Mouse (Mus musculus): ENCODE measurements around the gene Fzd4.

The Fzd4 gene

GRCm38 (mm10) chr7:89404081-89404733, at the start of gene Fzd4, which contains the start of gene Tmem135:
Gene Fzd4, plus strand, starts transcription at chr7:89404355.
Gene Tmem135, minus strand, starts transcription at chr7:89404222.
- DNase-seq, result peak; percentile 89

GRCm38 (mm10) chr7:89355519-89356255, 48.5 kb upstream of the Fzd4 start:
- DNase-seq, result no peak

DNA sequence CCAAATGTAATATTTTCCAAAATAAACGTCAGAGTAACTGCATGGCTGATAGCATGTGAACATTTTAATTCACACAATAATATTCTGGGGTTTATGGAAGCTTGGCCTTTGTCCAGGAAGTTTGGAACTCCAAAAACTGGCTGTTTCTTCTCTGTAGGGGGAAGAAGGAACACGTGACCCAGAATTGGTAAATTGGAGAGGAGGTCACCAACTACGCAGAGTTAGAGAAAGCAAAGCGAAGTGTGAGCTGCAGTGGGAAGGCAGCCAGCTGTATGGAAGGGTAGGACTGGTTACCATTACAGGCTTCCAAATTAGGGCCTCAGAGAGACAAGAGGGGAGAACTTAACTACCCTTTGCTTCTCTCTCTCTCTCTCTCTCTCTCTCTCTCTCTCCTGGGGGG, 47.8 kb upstream of the Fzd4 start:
- no peak for DNase-seq

DNA sequence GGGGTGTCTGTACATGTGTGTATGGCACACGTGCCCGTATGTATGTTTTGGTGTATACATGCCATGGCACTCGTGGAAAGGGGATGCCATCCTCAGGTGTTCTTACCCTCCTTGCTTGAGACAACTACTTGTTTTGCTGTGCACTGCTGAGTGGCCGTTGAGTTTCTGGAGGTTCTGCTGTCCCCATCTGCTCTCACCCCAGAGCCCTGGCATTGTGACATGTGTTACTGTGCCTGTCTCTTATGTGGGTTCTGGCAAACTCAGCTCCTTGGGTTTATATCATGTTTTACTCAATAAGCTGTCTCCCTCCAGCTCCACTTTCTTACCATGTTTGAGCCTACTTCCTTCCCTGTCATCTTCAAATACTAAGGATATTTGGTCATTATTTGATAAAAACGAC, 40.2 kb upstream of the Fzd4 start:
- no peak for DNase-seq

DNA sequence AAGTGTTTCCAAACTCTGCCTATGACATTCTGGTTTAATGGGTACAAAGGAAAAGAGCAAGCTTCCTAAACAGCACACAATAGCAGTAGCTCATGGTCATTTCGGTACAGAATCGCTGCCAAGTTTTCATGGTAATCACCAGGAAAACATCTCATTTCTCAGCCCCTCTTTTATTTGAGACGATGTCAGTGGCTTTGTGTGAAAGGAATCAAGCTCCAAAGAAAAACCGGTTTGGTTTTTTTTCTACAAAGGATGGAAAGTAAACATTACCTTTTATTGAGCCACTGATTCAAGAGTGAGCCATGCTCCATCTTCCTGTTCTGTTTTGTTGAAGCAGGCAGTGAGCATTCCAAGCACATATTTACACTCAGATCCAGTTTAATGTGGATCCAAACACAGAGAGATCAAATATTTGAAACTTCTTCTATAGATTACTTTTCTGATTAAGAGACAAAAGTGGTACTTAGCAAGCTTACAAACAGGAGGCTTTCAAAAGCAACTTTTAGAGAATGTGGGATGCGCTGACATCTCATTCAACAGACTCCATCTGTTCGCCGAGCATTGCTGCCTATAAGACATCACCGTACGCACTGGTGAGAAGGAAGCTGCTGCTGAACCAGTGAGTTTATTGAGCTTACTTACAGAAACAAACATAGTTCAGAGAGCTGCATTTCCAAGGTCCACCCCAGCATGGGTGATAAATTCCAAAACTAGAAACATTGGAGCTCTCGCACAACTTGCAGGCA, 38.8 kb upstream of the Fzd4 start:
- no peak for DNase-seq

GRCm38 (mm10) chr7:89367643-89368042, 36.5 kb upstream of the Fzd4 start:
- no peak for DNase-seq

GRCm38 (mm10) chr7:89370086-89370485, 34.1 kb upstream of the Fzd4 start:
- no peak for DNase-seq

- no peak for DNase-seq
These were observed 33.2 kb upstream of the Fzd4 start for GRCm38 (mm10) chr7:89370917-89371316.

DNA sequence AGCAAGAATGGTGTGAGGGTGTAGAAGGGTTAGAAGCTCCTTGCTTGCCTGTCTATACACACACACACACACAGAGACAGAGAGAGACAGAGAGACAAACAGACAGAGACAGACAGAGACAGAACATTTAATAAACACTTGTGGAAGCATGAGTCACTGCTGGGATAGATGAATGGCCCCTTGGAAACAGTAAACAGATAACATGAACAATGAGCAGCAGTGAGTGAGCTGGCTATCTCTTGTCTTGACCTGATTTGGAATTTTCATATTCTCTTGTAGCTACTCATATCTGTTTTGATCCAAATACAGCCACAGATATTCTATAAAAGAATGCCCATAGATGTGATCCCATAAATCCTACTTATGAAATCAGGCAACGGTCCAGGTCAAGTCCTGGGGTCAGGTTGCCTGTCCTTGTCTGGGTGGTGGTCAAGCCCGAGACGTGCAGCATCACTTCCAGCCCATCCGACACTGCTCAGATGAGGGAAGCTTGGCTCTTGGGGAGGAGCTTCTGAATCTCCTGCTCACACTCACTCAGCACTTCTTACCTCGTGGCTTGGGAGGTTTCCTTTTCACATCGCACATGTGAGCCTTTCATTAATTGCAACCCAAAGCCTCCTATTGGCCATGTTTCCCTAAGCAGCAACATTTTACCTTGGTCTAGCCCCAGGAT, 32.4 kb upstream of the Fzd4 start:
- no peak for DNase-seq

DNA sequence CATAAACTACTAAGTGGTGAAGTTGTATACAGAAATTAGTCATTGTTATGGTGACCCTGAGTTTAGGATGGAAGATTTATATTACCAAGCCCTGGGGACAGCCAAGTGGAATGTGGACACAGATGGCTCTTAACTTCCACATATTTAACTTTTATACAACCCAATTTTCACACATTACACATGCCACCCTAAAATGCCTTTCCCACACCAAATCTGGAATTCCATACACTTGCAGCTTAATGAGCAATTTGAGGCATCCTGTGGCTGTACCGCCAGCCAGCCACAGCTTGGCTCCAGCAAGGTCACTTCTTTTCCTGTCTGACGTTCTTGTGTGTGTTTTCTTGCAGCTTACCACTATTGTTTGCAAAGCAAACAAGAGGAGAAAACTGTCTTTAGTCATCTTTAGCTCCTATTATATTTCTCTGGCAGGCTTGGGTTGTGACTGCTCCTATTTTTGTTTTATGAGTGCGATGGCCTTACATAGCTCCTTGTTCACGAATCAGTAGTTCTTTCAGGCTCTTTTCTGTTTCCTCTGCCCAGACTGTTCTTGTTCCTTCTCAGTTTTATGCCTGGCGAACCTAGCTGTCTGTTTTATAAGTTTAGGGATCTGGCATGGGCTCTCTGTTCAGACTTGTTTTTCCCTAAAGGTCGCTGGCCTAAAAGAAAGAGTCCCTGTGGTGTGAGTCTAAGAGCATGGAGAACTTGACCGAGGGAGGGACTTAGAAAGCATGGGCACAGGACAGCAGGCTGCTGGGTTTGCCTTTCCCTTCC, 23.0 kb upstream of the Fzd4 start:
- DNase-seq, result no peak

GRCm38 (mm10) chr7:89382892-89383291, 21.3 kb upstream of the Fzd4 start:
- no peak for DNase-seq

- no peak for DNase-seq
These were observed 15.2 kb upstream of the Fzd4 start for GRCm38 (mm10) chr7:89388981-89389380.

DNA sequence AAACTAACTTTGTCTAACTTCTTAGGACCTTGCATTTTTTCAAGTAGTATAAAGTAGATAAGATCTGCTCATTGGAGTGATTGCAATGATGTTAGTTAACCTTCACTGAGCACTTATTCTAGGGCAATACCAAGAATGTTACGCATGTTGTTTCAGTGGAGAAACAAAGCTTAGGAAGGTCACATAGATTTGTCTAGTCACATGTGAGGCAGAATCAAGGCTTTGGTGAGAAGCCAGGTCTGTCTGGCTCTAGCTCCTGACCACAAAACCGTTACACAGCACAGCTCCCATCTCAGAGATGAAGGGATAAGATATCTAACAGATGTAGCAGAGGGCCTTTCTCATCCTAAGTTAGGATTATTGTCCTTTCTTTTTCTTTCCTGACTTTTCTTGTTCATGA, 13.5 kb upstream of the Fzd4 start:
- no peak for DNase-seq

- no peak for DNase-seq
These were observed 12.9 kb upstream of the Fzd4 start for GRCm38 (mm10) chr7:89391281-89391680.

GRCm38 (mm10) chr7:89391831-89392230, 12.3 kb upstream of the Fzd4 start:
- no peak for DNase-seq

GRCm38 (mm10) chr7:89392388-89392787, 11.8 kb upstream of the Fzd4 start:
- no peak for DNase-seq

GRCm38 (mm10) chr7:89392825-89393224, 11.3 kb upstream of the Fzd4 start:
- no peak for DNase-seq

DNA sequence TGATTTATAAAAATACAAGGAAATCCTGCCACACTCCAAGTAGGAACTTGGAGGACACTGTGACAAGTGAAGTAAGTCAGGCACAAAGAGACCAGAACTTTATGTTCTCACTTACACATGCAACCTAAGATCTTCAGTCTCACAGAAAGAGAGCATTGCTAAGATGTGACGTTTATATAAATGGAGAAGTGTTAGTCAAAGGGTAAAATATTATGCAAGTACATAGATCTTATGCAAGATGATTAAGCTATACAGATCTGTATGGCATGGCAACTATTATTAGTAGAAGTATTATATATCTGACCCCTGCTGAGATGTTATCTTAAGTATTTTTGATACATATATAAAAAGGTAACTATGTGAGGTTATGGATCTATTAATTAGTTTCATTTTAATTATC, 8.8 kb upstream of the Fzd4 start:
- no peak for DNase-seq

GRCm38 (mm10) chr7:89396386-89396785, 7.8 kb upstream of the Fzd4 start:
- DNase-seq, result no peak

GRCm38 (mm10) chr7:89397837-89398534, 6.2 kb upstream of the Fzd4 start:
- no peak for DNase-seq

DNA sequence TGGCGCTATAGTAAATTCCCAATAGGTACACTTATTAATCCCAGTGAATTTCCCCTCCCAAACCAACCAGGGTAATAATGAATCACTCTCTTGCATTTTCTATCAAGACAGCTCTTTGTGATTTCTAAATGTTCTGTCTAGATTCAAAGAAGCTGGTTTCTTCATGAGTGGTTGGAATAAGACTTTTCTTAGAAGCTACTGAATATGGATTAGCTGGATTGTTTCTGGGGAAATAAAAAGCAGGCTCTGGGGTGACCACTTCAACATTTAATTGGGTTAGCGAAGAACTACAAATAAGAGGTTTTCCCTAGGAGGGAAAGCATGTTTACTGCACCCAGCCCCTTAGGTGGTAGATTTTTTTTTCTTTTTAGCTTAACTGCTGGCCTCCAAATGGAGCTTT, 3.4 kb upstream of the Fzd4 start:
- DNase-seq, result no peak
